Mouse (Mus musculus): ENCODE data around the gene Aunip. TPM values are rescaled to one million over a fixed set of nuclear protein-coding genes. Genes with fewer than 3 reads are reported as not detected.

The Aunip gene
- polyA plus RNA-seq, 1 experiment from 2014 or later: 2.9 TPM

DNA sequence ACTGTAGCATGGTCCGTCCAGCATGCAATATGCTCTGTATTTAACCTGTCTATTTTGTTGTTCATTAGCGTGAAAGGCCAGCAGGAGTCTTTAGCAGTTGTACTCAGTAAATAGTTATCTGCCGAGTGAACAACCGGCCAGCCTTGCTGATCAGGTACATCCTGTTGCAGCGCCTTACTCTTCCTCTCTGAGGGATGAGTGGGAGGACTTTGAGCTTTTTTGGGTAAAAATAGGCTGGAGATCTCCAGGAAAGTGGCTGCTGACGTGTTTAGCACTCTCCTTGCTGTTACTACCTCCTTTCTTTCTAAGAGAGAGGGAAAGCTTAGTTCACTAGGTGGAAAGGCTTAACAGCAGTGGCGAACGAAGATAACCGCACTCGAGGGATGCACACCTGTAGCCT lies 6.9 kb downstream of the Aunip start:
- no peak for ATAC-seq
- no peak overlapping the region for H3K4me3 ChIP-seq (ENCODE audit: low read length)
- no peaks in the 10 kb centered on the region for H3K9me3 ChIP-seq (ENCODE audit: control insufficient read depth, low read length)
- WGBS: 89% methylated on average over 10 of the region's 10 CpGs
- no peak overlapping the region for H3K27ac ChIP-seq (ENCODE audit: low read depth, low read length)
- no peak overlapping the region for H3K4me2 ChIP-seq (ENCODE audit: low read length)
- peaks cover 1% of the 10 kb centered on the region; the same call in 1 of the 2 replicates for H3K4me1 ChIP-seq (ENCODE audit: control insufficient read depth, insufficient read depth, low read depth, low read length)
- no peaks in the 10 kb centered on the region for H3K27me3 ChIP-seq (replicated peaks; ENCODE audit: control insufficient read depth, insufficient read depth, low read length)
- no peaks in the 10 kb centered on the region for H3K36me3 ChIP-seq (ENCODE audit: control insufficient read depth, insufficient read depth, low read length)
- H3K9ac ChIP-seq (ENCODE audit: low read depth, low read length): no peak overlapping the region

DNA sequence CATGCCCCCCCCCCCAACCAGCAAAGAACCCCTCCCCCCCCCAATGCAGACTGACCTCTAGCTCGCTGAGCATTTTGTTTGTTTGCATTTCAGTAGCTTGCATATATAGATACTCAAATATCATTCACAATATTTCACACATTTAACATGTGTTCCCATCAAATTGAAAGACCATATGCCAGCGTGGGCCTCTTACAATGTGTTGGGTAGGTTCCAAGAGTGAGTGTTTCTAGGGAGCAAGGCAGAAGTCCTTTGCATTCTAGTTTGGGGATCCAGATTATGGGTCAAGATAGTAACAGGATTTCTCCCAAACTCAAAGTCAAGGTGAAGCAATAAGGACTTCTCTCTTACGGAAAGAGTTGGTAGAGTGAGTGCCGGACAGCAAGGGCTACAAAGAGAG lies 7.7 kb downstream of the Aunip start:
- H3K4me3 ChIP-seq (ENCODE audit: low read length): no peak overlapping the region
- H3K9ac ChIP-seq (ENCODE audit: low read depth, low read length): no peak overlapping the region
- H3K9me3 ChIP-seq (ENCODE audit: control insufficient read depth, low read length): no peaks in the 10 kb centered on the region
- 89% methylated on average over 4 of the region's 4 CpGs for WGBS
- H3K36me3 ChIP-seq (ENCODE audit: control insufficient read depth, insufficient read depth, low read length): no peaks in the 10 kb centered on the region
- no peak overlapping the region for H3K27ac ChIP-seq (ENCODE audit: low read depth, low read length)
- no peak for ATAC-seq
- H3K27me3 ChIP-seq (replicated peaks; ENCODE audit: control insufficient read depth, insufficient read depth, low read length): no peaks in the 10 kb centered on the region
- no peak overlapping the region for H3K4me2 ChIP-seq (ENCODE audit: low read length)
- no peaks in the 10 kb centered on the region for H3K4me1 ChIP-seq (ENCODE audit: control insufficient read depth, insufficient read depth, low read depth, low read length)

DNA sequence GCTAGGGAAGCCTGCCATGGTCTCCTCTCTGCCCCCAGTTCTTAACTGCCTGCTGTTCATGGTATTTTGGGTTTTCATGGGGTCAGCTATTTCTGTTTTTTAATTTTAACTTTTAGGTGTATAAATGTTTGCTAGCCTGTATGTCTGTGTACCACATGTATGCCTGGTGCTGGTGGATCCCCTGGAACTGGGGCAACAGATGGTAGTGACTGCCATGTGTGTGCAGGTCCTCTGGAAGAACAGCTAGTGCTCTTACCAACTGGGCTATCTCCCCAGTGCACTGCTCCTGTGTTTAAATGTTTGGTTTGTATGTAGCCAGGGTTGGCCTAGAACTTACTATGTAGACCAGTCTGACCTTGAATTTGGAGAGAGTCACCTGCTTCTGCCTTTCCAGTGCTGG lies 8.5 kb downstream of the Aunip start:
- no peaks in the 10 kb centered on the region for H3K9me3 ChIP-seq (ENCODE audit: control insufficient read depth, low read length)
- H3K9ac ChIP-seq (ENCODE audit: low read depth, low read length): no peak overlapping the region
- no peak for ATAC-seq
- H3K27me3 ChIP-seq (replicated peaks; ENCODE audit: control insufficient read depth, insufficient read depth, low read length): no peaks in the 10 kb centered on the region
- no peaks in the 10 kb centered on the region for H3K36me3 ChIP-seq (ENCODE audit: control insufficient read depth, insufficient read depth, low read length)
- no peak overlapping the region for H3K4me2 ChIP-seq (ENCODE audit: low read length)
- no peak overlapping the region for H3K4me3 ChIP-seq (ENCODE audit: low read length)
- no peak overlapping the region for H3K27ac ChIP-seq (ENCODE audit: low read depth, low read length)
- H3K4me1 ChIP-seq (ENCODE audit: control insufficient read depth, insufficient read depth, low read depth, low read length): no peaks in the 10 kb centered on the region

DNA sequence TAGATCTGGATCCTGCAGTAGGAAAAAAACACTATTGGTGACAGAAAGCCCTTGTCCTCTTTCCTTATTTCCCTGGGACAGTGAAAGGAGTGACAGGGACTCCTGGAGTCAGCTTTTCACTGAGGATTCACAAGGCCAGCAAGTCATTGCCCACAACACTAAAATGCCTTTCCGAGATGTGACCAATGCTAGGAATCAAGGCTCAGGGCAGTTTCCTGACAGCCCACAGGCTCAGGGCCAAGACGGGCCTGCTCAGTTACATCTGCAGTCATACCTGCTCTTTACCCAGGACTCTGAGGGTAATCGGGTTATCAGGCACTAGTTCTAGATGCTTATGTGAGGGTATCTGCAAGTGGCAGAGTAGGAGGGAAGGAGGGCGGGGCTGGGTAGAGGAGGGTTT lies 12.6 kb downstream of the Aunip start:
- 93% methylated on average over 4 of the region's 4 CpGs for WGBS
- Histone ChIP-seq H3K27me3 (replicated peaks; ENCODE audit: control insufficient read depth, insufficient read depth, low read length) (no peaks in the 10 kb centered on the region), H3K9me3 (ENCODE audit: control insufficient read depth, low read length) (no peaks in the 10 kb centered on the region), H3K4me3 (ENCODE audit: low read length) (no peak overlapping the region), H3K9ac (ENCODE audit: low read depth, low read length) (no peak overlapping the region), H3K36me3 (ENCODE audit: control insufficient read depth, insufficient read depth, low read length) (peaks cover 20% of the 10 kb centered on the region; the same call in 1 of the 2 replicates), H3K4me2 (ENCODE audit: low read length) (no peak overlapping the region), H3K4me1 (ENCODE audit: control insufficient read depth, insufficient read depth, low read depth, low read length) (no peaks in the 10 kb centered on the region), H3K27ac (ENCODE audit: low read depth, low read length) (no peak overlapping the region)
- no peak for ATAC-seq

DNA sequence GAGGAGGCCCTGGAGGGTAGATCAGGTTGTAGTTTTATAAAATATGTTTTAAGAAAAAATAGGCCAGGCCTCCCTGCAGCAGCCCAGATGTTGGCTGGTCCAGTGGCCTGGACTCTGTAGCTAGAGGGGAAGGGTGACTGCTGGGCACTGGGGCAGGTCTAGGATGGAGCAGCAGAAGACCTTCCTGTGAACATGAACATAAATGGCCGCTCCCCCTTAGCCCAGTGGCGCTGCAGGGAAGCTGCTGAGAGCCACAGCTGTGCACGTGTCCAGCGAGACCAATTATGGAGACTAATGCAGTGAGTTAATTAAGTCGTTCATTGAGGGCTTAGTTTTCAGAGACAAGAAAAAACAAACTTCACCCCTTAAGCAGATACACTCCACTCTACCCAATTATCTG lies 15.0 kb downstream of the Aunip start:
- Histone ChIP-seq H3K9ac (ENCODE audit: low read depth, low read length) (no peak overlapping the region), H3K4me3 (ENCODE audit: low read length) (no peak overlapping the region), H3K4me2 (ENCODE audit: low read length) (no peak overlapping the region), H3K9me3 (ENCODE audit: control insufficient read depth, low read length) (no peaks in the 10 kb centered on the region), H3K27ac (ENCODE audit: low read depth, low read length) (no peak overlapping the region), H3K36me3 (ENCODE audit: control insufficient read depth, insufficient read depth, low read length) (peaks cover 35% of the 10 kb centered on the region), H3K4me1 (ENCODE audit: control insufficient read depth, insufficient read depth, low read depth, low read length) (no peaks in the 10 kb centered on the region), H3K27me3 (replicated peaks; ENCODE audit: control insufficient read depth, insufficient read depth, low read length) (no peaks in the 10 kb centered on the region)
- no peak for ATAC-seq
- 60% methylated on average over 5 of the region's 5 CpGs for WGBS

DNA sequence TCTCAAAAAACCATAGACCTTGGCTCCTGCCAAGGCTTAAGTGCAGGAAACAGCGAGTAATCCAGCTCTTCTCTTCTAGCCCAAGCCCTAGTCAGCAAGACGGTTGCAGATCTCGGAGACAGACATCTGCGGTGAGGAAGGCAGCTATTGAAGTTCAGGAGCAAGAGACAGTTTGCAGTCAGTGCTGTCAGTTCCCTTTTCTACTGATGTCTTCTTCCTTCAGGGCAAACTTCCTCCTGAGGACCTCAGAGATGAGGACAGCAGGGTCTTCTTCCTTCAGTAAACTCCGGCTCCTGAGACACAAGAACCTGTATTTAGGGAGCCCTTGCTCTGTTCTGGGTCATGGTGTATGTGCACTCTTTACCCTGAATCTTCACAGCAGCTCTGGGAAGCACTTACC lies 15.4 kb downstream of the Aunip start:
- no peak overlapping the region for H3K27ac ChIP-seq (ENCODE audit: low read depth, low read length)
- H3K9me3 ChIP-seq (ENCODE audit: control insufficient read depth, low read length): no peaks in the 10 kb centered on the region
- no peaks in the 10 kb centered on the region for H3K4me1 ChIP-seq (ENCODE audit: control insufficient read depth, insufficient read depth, low read depth, low read length)
- peaks cover 35% of the 10 kb centered on the region for H3K36me3 ChIP-seq (ENCODE audit: control insufficient read depth, insufficient read depth, low read length)
- WGBS: 82% methylated on average over 5 of the region's 5 CpGs
- no peaks in the 10 kb centered on the region for H3K27me3 ChIP-seq (replicated peaks; ENCODE audit: control insufficient read depth, insufficient read depth, low read length)
- H3K4me3 ChIP-seq (ENCODE audit: low read length): no peak overlapping the region
- no peak overlapping the region for H3K9ac ChIP-seq (ENCODE audit: low read depth, low read length)
- no peak for ATAC-seq
- no peak overlapping the region for H3K4me2 ChIP-seq (ENCODE audit: low read length)

DNA sequence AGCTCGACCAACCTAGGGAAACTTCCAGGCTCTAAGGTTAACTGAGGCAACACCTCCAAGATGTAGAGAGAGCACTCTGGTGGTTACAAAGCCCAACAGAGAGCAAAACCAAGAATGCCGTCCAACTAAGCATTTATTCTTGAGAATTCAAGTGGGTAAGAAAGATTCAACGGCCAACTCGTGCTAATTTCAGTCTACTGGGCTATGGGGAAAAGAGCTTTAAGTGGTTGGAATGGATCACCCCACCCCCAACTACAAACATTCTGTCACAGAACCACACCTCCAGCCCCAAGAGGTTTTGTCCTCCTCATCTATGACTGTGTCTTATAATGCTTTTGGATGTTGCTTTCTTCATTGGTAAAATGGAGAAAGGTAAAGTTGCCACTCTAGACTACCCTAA lies 22.1 kb downstream of the Aunip start:
- Histone ChIP-seq H3K4me1 (ENCODE audit: control insufficient read depth, insufficient read depth, low read depth, low read length) (peaks cover 19% of the 10 kb centered on the region), H3K27ac (ENCODE audit: low read depth, low read length) (no peak overlapping the region), H3K27me3 (replicated peaks; ENCODE audit: control insufficient read depth, insufficient read depth, low read length) (no peaks in the 10 kb centered on the region), H3K4me2 (ENCODE audit: low read length) (no peak overlapping the region), H3K9me3 (ENCODE audit: control insufficient read depth, low read length) (no peaks in the 10 kb centered on the region), H3K4me3 (ENCODE audit: low read length) (no peak overlapping the region), H3K36me3 (ENCODE audit: control insufficient read depth, insufficient read depth, low read length) (peaks cover 17% of the 10 kb centered on the region), H3K9ac (ENCODE audit: low read depth, low read length) (no peak overlapping the region)
- 84% methylated on average over 4 of the region's 4 CpGs for WGBS
- ATAC-seq: no peak

DNA sequence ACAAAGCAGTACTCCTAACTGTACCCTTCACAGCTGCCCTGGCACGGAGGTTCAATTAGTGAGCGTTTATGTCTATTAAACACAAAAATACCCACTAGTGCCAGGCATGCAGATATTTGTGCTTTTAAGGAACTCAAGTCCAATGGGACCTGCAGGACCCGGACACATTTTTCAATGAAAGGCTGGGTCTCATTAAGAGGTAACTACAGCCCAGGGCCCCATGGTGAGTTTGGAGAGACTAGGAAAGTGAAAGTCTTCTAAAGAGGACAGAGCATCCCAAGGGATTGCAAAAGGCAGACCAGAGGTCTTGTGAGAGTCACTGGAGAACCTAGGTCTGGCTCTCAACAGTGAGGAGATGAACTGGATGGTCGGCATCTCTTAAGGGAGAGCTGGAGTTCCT lies 22.6 kb downstream of the Aunip start:
- Histone ChIP-seq H3K9ac (ENCODE audit: low read depth, low read length) (no peak overlapping the region), H3K36me3 (ENCODE audit: control insufficient read depth, insufficient read depth, low read length) (peaks cover 14% of the 10 kb centered on the region), H3K27me3 (replicated peaks; ENCODE audit: control insufficient read depth, insufficient read depth, low read length) (no peaks in the 10 kb centered on the region), H3K4me2 (ENCODE audit: low read length) (peak overlapping the region; percentile 84), H3K27ac (ENCODE audit: low read depth, low read length) (no peak overlapping the region), H3K4me3 (ENCODE audit: low read length) (no peak overlapping the region), H3K4me1 (ENCODE audit: control insufficient read depth, insufficient read depth, low read depth, low read length) (peaks cover 19% of the 10 kb centered on the region), H3K9me3 (ENCODE audit: control insufficient read depth, low read length) (no peaks in the 10 kb centered on the region)
- ATAC-seq: no peak
- WGBS: 84% methylated on average over 4 of the region's 4 CpGs

DNA sequence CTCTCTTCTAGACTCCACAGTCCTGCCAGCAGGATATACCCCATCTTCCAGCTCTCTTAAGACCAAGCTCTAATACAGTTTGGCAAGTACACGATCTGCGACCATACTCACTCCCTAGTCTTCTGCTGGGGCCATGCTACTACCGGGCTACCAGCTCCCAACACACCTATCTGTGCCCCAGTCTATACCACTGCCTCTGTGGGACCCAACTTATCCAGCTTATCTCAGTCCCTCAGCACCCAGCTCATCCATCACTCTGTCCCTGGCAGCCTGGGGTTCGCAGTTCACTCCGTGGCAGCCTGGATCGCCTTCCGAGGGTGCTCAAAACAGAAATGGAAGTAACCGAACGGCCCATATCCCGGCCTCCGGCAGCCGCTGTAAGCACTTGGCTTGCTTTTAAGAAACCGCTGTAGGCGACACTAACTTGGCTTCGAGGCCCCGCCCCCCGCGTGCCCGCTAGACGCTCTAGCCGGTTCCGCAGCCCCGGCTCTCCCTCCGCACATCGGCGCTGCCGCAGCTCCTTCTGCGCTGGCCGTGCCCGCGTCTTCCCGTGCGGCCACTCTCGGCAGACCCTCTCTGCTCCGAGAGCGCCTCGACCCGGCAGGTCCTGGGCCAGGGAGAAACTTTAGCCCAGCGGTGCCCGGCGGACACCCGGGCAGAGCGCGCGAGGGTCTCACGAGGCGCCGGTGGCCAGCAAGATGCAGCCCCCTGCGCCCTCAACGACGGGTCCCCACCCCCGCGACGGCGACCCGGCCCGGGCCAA lies 23.5 kb downstream of the Aunip start:
- WGBS: under 1% methylated on average over 48 of the region's 57 CpGs
- ATAC-seq: peak; percentile 2

More for the DNA sequence above, 23.5 kb downstream of the Aunip start:
- Histone ChIP-seq H3K4me1 (ENCODE audit: control insufficient read depth, insufficient read depth, low read depth, low read length) (peaks cover 19% of the 10 kb centered on the region), H3K9ac (ENCODE audit: low read depth, low read length) (peak overlapping the region; percentile 84), H3K36me3 (ENCODE audit: control insufficient read depth, insufficient read depth, low read length) (peaks cover 12% of the 10 kb centered on the region), H3K9me3 (ENCODE audit: control insufficient read depth, low read length) (no peaks in the 10 kb centered on the region), H3K27ac (ENCODE audit: low read depth, low read length) (peak overlapping the region; percentile 86), H3K4me2 (ENCODE audit: low read length) (peak overlapping the region; percentile 84), H3K4me3 (ENCODE audit: low read length) (peak overlapping the region; percentile 84), H3K27me3 (replicated peaks; ENCODE audit: control insufficient read depth, insufficient read depth, low read length) (no peaks in the 10 kb centered on the region)
